Mouse (Mus musculus): ENCODE results near the gene Gm45808. TPM values are rescaled to one million over a fixed set of nuclear protein-coding genes. Genes with fewer than 3 reads are reported as not detected.

The Gm45808 gene
- total RNA-seq, 2 experiments from 2014 or later: not detected

GRCm38 (mm10) chr7:45458748-45459563 lies 27.7 kb downstream of the Gm45808 start:
- DNase-seq (ENCODE audit: extremely low spot score in 1 of 2, low spot score in 2 of 2): peak; percentile 62 to 90
- intact Hi-C loops (cut with DNase I): no loop called here

GRCm38 (mm10) chr7:45457204-45458060 lies 29.2 kb downstream of the Gm45808 start:
- intact Hi-C loops (cut with DNase I): no loop called here
- DNase-seq (ENCODE audit: extremely low spot score in 1 of 2, low spot score in 2 of 2): peak in 1 of 2 experiments; percentile 43

- DNase-seq (ENCODE audit: extremely low spot score in 1 of 2, low spot score in 2 of 2): no peak
- intact Hi-C loops (cut with DNase I): no loop called here
These were observed 29.8 kb downstream of the Gm45808 start for GRCm38 (mm10) chr7:45456721-45457203.

GRCm38 (mm10) chr7:45455932-45456696 lies 30.5 kb downstream of the Gm45808 start:
- intact Hi-C loops (cut with DNase I): no loop called here
- no peak for DNase-seq (ENCODE audit: extremely low spot score in 1 of 2, low spot score in 2 of 2)

GRCm38 (mm10) chr7:45454971-45455370 lies 31.6 kb downstream of the Gm45808 start:
- intact Hi-C loops (cut with DNase I): no loop called here
- no peak for DNase-seq (ENCODE audit: extremely low spot score in 1 of 2, low spot score in 2 of 2)

- peak; percentile 79 to 87 for DNase-seq (ENCODE audit: extremely low spot score in 1 of 2, low spot score in 2 of 2)
- intact Hi-C loops (cut with DNase I): no loop called here
These were observed 35.1 kb downstream of the Gm45808 start for GRCm38 (mm10) chr7:45451344-45451982.

- intact Hi-C loops (cut with DNase I): no loop called here
- no peak for DNase-seq (ENCODE audit: extremely low spot score in 1 of 2, low spot score in 2 of 2)
These were observed 36.6 kb downstream of the Gm45808 start for GRCm38 (mm10) chr7:45449974-45450373.

- intact Hi-C loops (cut with DNase I): no loop called here
- DNase-seq (ENCODE audit: extremely low spot score in 1 of 2, low spot score in 2 of 2): peak in 1 of 2 experiments; percentile 44
These were observed 39.2 kb downstream of the Gm45808 start for GRCm38 (mm10) chr7:45447325-45447990.

GRCm38 (mm10) chr7:45446589-45446988 lies 40.0 kb downstream of the Gm45808 start:
- no peak for DNase-seq (ENCODE audit: extremely low spot score in 1 of 2, low spot score in 2 of 2)
- intact Hi-C loops (cut with DNase I): no loop called here

GRCm38 (mm10) chr7:45443526-45444420 lies 42.8 kb downstream of the Gm45808 start:
- intact Hi-C loops (cut with DNase I): no loop called here
- no peak for DNase-seq (ENCODE audit: extremely low spot score in 1 of 2, low spot score in 2 of 2)

GRCm38 (mm10) chr7:45437521-45438276 lies 48.9 kb downstream of the Gm45808 start, which contains the start of gene Ruvbl2:
Gene Ruvbl2, minus strand, starts transcription at chr7:45438096.
- intact Hi-C loops (cut with DNase I): no loop called here
- no peak for DNase-seq (ENCODE audit: extremely low spot score in 1 of 2, low spot score in 2 of 2)

GRCm38 (mm10) chr7:45437046-45437445 lies 49.6 kb downstream of the Gm45808 start:
- intact Hi-C loops (cut with DNase I): no loop called here

GRCm38 (mm10) chr7:45436444-45436843 lies 50.2 kb downstream of the Gm45808 start:
- intact Hi-C loops (cut with DNase I): no loop called here
- no peak for DNase-seq (ENCODE audit: extremely low spot score in 1 of 2, low spot score in 2 of 2)

More at GRCm38 (mm10) chr7:45437046-45437445, 49.6 kb downstream of the Gm45808 start:
- DNase-seq (ENCODE audit: extremely low spot score in 1 of 2, low spot score in 2 of 2): no peak

GRCm38 (mm10) chr7:45435038-45435437 lies 51.6 kb downstream of the Gm45808 start:
- no peak for DNase-seq (ENCODE audit: extremely low spot score in 1 of 2, low spot score in 2 of 2)
- intact Hi-C loops (cut with DNase I): no loop called here

GRCm38 (mm10) chr7:45434203-45435015 lies 52.2 kb downstream of the Gm45808 start, which contains the start of gene Gys1:
Gene Gys1, plus strand, starts transcription at chr7:45434844.
- intact Hi-C loops (cut with DNase I): no loop called here
- peak; percentile 100 for DNase-seq (ENCODE audit: extremely low spot score in 1 of 2, low spot score in 2 of 2)
